Mouse (Mus musculus) ovary, postnatal 36 days (tissue): Measurements from ENCODE around the gene Dynlt1f.
"Not testable (repeated sequence)": the region's sequence is repeated elsewhere in the genome, so short reads cannot be mapped to it uniquely, and the experiment has no call there.

ENCODE experiments used
- DNase-seq: peaks from one replicate; pipeline ENCODE4 v3.0.0; 2022; ENCODE audit warnings: low spot score, mixed read lengths

Gene Dynlt1f

GRCm38 (mm10) chr17:6624926-6625558 lies 30.7 kb downstream of the Dynlt1f start:
- DNase-seq = not testable (repeated sequence)

GRCm38 (mm10) chr17:6621976-6622375 lies 33.7 kb downstream of the Dynlt1f start:
- not testable (repeated sequence) for DNase-seq

GRCm38 (mm10) chr17:6620730-6621451 lies 34.8 kb downstream of the Dynlt1f start:
- not testable (repeated sequence) for DNase-seq

GRCm38 (mm10) chr17:6620035-6620434 lies 35.7 kb downstream of the Dynlt1f start:
- not testable (repeated sequence) for DNase-seq

GRCm38 (mm10) chr17:6619271-6619670 lies 36.4 kb downstream of the Dynlt1f start:
- not testable (repeated sequence) for DNase-seq

GRCm38 (mm10) chr17:6617689-6618400 lies 37.9 kb downstream of the Dynlt1f start:
- DNase-seq = not testable (repeated sequence)

- not testable (repeated sequence) for DNase-seq
Observed at GRCm38 (mm10) chr17:6616731-6617130, 39.0 kb downstream of the Dynlt1f start.

GRCm38 (mm10) chr17:6614316-6614715 lies 41.4 kb downstream of the Dynlt1f start:
- not testable (repeated sequence) for DNase-seq

GRCm38 (mm10) chr17:6613524-6613923 lies 42.2 kb downstream of the Dynlt1f start:
- not testable (repeated sequence) for DNase-seq

- DNase-seq = not testable (repeated sequence)
Observed at GRCm38 (mm10) chr17:6605347-6605746, 50.4 kb downstream of the Dynlt1f start.

- DNase-seq = not testable (repeated sequence)
Observed at GRCm38 (mm10) chr17:6602205-6602604, 53.5 kb downstream of the Dynlt1f start.

GRCm38 (mm10) chr17:6601204-6601911 lies 54.3 kb downstream of the Dynlt1f start, which contains the start of gene Dynlt1c:
Gene Dynlt1c, plus strand, starts transcription at chr17:6601671.
- peak; percentile 81 for DNase-seq

GRCm38 (mm10) chr17:6600216-6600911 lies 55.3 kb downstream of the Dynlt1f start:
- not testable (repeated sequence) for DNase-seq

- DNase-seq = not testable (repeated sequence)
Observed at GRCm38 (mm10) chr17:6598356-6598755, 57.3 kb downstream of the Dynlt1f start.
